Mouse (Mus musculus) B cell, adult (primary cell): ENCODE results near the gene Spsb4. TPM values are rescaled to one million over a fixed set of nuclear protein-coding genes. Genes with fewer than 3 reads are reported as not detected.

Experiments used
- total RNA-seq: library from RNA; stranded (reverse); gene quantifications from 4 replicates; pipeline ENCODE4 v1.2.4, GENCODE M21; 2023; ENCODE audit not compliant: inconsistent age

Gene Spsb4
- total RNA-seq: not detected in 4 replicates

GRCm38 (mm10) chr9:97018677-97019147 is at the start of gene Spsb4:
Gene Spsb4 (minus strand): TSS chr9:97018843.

Other genes with a start within 250 kb of the Spsb4 start
- 0.84 to 1.5 TPM (median 1.4 TPM) in 4 replicates for gene Pxylp1, start 126.2 kb downstream of the Spsb4 start, total RNA-seq
- 128 to 172 TPM (median 155 TPM) in 4 replicates for gene Slc25a36, start 92.3 kb upstream of the Spsb4 start, total RNA-seq